Mouse (Mus musculus): ENCODE results near the gene Drd2. TPM values are rescaled to one million over a fixed set of nuclear protein-coding genes. Genes with fewer than 3 reads are reported as not detected.

Drd2 gene
- polyA plus RNA-seq, 1 experiment from 2014 or later = 0.77 TPM

DNA sequence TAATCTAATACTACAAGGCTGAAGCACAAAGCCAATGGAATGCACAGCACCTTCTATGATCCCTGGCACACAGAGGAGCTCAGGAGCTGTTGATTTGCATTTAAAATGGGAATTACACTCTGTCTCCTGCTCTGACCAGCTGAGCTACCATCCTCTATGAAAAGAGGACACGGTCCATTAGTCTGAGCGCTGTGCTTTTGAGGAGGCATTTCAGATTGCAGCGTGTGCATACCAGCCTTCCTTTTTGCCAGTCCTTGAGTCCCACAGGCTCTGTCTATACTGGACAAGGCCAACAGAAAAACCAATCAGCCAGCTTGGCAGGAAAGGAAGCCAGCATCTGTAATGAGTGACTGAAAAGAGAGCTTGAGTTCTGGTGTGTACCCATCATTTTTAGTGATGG is 43.6 kb downstream of the Drd2 start:
- Histone ChIP-seq H3K4me1 (replicated peaks; ENCODE audit: control insufficient read depth, insufficient read depth, low read length) (no peaks in the 10 kb centered on the region), H3K4me3 (ENCODE audit: low read depth, low read length) (no peak overlapping the region), H3K27me3 (ENCODE audit: control insufficient read depth, insufficient read depth, low read length) (no peaks in the 10 kb centered on the region), H3K36me3 (ENCODE audit: control insufficient read depth, insufficient read depth, low read length) (no peaks in the 10 kb centered on the region), H3K9ac (ENCODE audit: low read depth, low read length) (no peak overlapping the region), H3K9me3 (ENCODE audit: control insufficient read depth, low read length) (no peaks in the 10 kb centered on the region), H3K4me2 (replicated peaks; ENCODE audit: low read depth, low read length) (no peak overlapping the region), H3K27ac (ENCODE audit: low read depth, low read length) (0 out of 2 replicates have a peak overlapping the region, but pooled peaks have one; percentile 36)
- 0 out of 2 replicates have a peak, but pooled peaks have one; percentile 33 for ATAC-seq (ENCODE audit: low FRiP score)
- peak; percentile 27 for DNase-seq (ENCODE audit: low spot score)
- 36% methylated on average over 3 of the region's 3 CpGs for WGBS

DNA sequence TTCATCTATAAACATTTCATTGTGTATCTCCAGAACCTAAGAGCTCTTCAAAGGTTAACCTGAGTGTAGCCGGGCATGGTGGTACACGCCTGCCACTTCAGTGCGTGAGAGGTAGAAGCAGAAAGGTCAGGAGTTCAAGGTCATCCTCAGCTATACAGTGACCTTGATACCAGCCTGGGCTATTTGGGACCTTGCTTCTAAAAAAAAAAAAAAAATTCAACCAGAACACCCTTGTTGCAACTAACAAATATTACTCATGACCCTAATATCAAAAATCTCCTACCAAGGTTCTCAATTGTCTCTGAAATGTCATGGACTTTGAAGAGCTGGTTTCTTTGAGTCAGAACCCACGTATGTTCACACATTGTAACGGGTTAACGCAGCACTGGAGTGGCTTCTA is 44.4 kb downstream of the Drd2 start:
- DNase-seq (ENCODE audit: low spot score) (no peak), ATAC-seq (ENCODE audit: low FRiP score) (no peak)
- no peak overlapping the region for H3K27ac ChIP-seq (ENCODE audit: low read depth, low read length)
- no peaks in the 10 kb centered on the region for H3K4me1 ChIP-seq (replicated peaks; ENCODE audit: control insufficient read depth, insufficient read depth, low read length)
- no peak overlapping the region for H3K4me2 ChIP-seq (replicated peaks; ENCODE audit: low read depth, low read length)
- no peaks in the 10 kb centered on the region for H3K27me3 ChIP-seq (ENCODE audit: control insufficient read depth, insufficient read depth, low read length)
- no peak overlapping the region for H3K4me3 ChIP-seq (ENCODE audit: low read depth, low read length)
- H3K36me3 ChIP-seq (ENCODE audit: control insufficient read depth, insufficient read depth, low read length) = no peaks in the 10 kb centered on the region
- WGBS = 89% methylated on average over 6 of the region's 6 CpGs
- no peak overlapping the region for H3K9ac ChIP-seq (ENCODE audit: low read depth, low read length)
- no peaks in the 10 kb centered on the region for H3K9me3 ChIP-seq (ENCODE audit: control insufficient read depth, low read length)

DNA sequence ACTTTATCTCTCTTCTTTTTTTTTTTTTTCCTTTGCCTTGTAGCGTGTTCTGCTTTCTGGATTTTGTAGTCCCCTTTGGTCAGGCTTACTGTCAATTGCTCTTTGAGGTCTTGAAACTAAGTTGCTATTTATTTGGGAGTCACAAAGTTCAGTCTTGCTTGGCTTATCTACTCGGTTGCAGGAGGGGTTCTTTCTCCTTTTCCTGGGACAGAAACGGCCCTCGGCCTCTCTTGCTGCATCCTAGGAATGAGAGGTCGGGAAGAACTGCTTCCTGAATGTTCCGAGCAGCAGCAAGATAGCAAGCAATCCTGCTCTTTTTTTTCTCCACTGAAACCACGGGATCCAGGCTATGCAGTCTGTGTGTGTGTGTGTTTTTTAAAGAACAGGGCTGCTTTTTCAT is 44.9 kb downstream of the Drd2 start:
- no peak overlapping the region for H3K9ac ChIP-seq (ENCODE audit: low read depth, low read length)
- ATAC-seq (ENCODE audit: low FRiP score) = no peak
- 59% methylated on average over 7 of the region's 7 CpGs for WGBS

DNA sequence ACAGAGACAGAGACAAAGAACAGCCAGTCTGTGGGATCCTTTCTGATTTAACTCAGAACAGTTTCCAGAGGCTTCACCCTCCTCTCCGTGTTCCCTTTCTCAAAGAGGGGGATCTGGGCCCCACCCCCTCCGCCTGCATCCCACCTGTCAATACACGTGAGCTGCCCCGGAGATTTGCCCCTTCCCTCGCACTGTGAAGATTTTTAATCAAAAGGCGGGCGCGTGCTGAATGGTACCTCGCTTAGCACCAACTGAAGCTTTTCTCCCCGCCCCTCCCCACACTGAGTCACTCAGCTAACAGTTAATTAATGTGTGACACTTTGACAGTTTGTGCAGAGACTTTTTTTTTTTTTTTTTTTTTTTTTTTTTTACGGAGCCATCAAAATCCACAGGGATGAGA is 45.7 kb downstream of the Drd2 start:
- no peak overlapping the region for H3K4me2 ChIP-seq (replicated peaks; ENCODE audit: low read depth, low read length)
- H3K9me3 ChIP-seq (ENCODE audit: control insufficient read depth, low read length) = no peaks in the 10 kb centered on the region
- H3K36me3 ChIP-seq (ENCODE audit: control insufficient read depth, insufficient read depth, low read length) = no peaks in the 10 kb centered on the region
- no peaks in the 10 kb centered on the region for H3K27me3 ChIP-seq (ENCODE audit: control insufficient read depth, insufficient read depth, low read length)
- no peaks in the 10 kb centered on the region for H3K4me1 ChIP-seq (replicated peaks; ENCODE audit: control insufficient read depth, insufficient read depth, low read length)
- DNase-seq (ENCODE audit: low spot score) (peak; percentile 12), ATAC-seq (ENCODE audit: low FRiP score) (no peak)
- H3K9ac ChIP-seq (ENCODE audit: low read depth, low read length) = no peak overlapping the region
- no peak overlapping the region for H3K27ac ChIP-seq (ENCODE audit: low read depth, low read length)
- 36% methylated on average over 11 of the region's 11 CpGs for WGBS
- no peak overlapping the region for H3K4me3 ChIP-seq (ENCODE audit: low read depth, low read length)

More for the DNA sequence above, 44.9 kb downstream of the Drd2 start:
- no peak overlapping the region for H3K4me3 ChIP-seq (ENCODE audit: low read depth, low read length)
- H3K4me1 ChIP-seq (replicated peaks; ENCODE audit: control insufficient read depth, insufficient read depth, low read length) = no peaks in the 10 kb centered on the region
- no peaks in the 10 kb centered on the region for H3K27me3 ChIP-seq (ENCODE audit: control insufficient read depth, insufficient read depth, low read length)
- H3K27ac ChIP-seq (ENCODE audit: low read depth, low read length) = no peak overlapping the region
- no peaks in the 10 kb centered on the region for H3K36me3 ChIP-seq (ENCODE audit: control insufficient read depth, insufficient read depth, low read length)
- no peak for DNase-seq (ENCODE audit: low spot score)
- no peaks in the 10 kb centered on the region for H3K9me3 ChIP-seq (ENCODE audit: control insufficient read depth, low read length)
- H3K4me2 ChIP-seq (replicated peaks; ENCODE audit: low read depth, low read length) = no peak overlapping the region

DNA sequence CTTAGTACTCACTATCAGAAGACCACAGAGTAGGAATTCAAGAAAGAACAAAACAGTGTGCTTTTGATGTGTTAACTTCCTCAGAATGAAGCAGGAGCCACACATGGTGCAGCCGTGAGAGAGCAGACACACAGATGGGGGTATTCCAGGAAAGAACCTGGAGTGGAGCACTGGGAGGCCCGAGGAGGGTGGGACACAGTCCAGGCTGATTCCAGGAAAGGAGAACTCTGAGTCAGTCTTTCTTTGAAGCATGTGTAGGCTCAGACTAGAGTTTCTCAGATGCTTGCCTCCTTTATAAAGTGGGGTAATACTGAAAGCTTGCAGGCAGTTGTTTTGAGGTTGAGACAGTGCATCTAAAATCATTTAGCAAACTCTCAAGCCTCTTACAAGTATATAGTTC is 51.8 kb downstream of the Drd2 start:
- Histone ChIP-seq H3K27me3 (ENCODE audit: control insufficient read depth, insufficient read depth, low read length) (no peaks in the 10 kb centered on the region), H3K27ac (ENCODE audit: low read depth, low read length) (no peak overlapping the region), H3K9me3 (ENCODE audit: control insufficient read depth, low read length) (no peaks in the 10 kb centered on the region), H3K36me3 (ENCODE audit: control insufficient read depth, insufficient read depth, low read length) (no peaks in the 10 kb centered on the region), H3K4me1 (replicated peaks; ENCODE audit: control insufficient read depth, insufficient read depth, low read length) (no peaks in the 10 kb centered on the region), H3K4me2 (replicated peaks; ENCODE audit: low read depth, low read length) (no peak overlapping the region), H3K9ac (ENCODE audit: low read depth, low read length) (no peak overlapping the region), H3K4me3 (ENCODE audit: low read depth, low read length) (no peak overlapping the region)
- ATAC-seq (ENCODE audit: low FRiP score) (no peak), DNase-seq (ENCODE audit: low spot score) (no peak)
- 67% methylated on average over 2 of the region's 2 CpGs for WGBS

DNA sequence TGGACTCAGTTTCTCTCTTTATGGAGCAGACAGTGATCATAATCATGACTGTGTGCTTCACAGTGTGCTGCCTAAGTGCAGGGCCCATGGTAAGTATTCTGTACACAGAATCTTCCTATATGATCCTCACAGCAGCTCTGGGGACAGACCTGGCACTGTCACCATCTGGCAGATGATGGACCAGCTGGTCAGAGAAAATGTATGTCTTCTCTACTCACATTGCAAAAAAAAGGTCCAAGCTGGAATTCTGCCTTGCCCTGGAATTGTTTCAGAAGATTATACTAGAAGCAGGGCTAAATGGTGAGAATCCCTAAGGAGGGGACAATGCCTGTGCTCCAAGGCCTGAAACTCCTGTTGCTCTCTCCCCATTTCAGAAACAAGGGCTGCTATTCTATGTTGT is 55.6 kb downstream of the Drd2 start:
- ATAC-seq (ENCODE audit: low FRiP score) (no peak), DNase-seq (ENCODE audit: low spot score) (no peak)
- no peaks in the 10 kb centered on the region for H3K9me3 ChIP-seq (ENCODE audit: control insufficient read depth, low read length)
- no peak overlapping the region for H3K4me3 ChIP-seq (ENCODE audit: low read depth, low read length)
- no peak overlapping the region for H3K9ac ChIP-seq (ENCODE audit: low read depth, low read length)
- H3K36me3 ChIP-seq (ENCODE audit: control insufficient read depth, insufficient read depth, low read length) = no peaks in the 10 kb centered on the region
- H3K27me3 ChIP-seq (ENCODE audit: control insufficient read depth, insufficient read depth, low read length) = no peaks in the 10 kb centered on the region
- no peaks in the 10 kb centered on the region for H3K4me1 ChIP-seq (replicated peaks; ENCODE audit: control insufficient read depth, insufficient read depth, low read length)
- H3K27ac ChIP-seq (ENCODE audit: low read depth, low read length) = no peak overlapping the region
- no peak overlapping the region for H3K4me2 ChIP-seq (replicated peaks; ENCODE audit: low read depth, low read length)

DNA sequence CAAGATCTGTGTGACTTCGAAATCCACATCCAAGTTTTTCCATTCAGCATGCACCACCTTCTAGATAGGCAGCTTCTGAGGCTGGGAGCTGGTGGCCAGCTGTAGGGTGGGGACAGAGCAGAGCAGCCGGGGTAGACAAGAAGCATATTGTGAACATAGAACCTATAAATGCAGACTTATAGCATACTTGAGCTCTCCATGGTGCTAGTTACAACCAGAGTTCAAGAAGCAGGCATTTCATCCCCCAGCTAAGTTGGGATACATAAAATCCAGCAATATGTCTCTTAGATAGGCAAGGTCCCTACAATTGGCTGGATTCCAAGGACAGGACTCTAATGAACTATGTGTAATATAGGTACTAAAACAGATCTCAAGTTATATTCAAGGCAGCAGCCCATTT is 63.3 kb downstream of the Drd2 start:
- ATAC-seq (ENCODE audit: low FRiP score) (no peak), DNase-seq (ENCODE audit: low spot score) (no peak)
- no peak overlapping the region for H3K4me2 ChIP-seq (replicated peaks; ENCODE audit: low read depth, low read length)
- no peaks in the 10 kb centered on the region for H3K9me3 ChIP-seq (ENCODE audit: control insufficient read depth, low read length)
- no peak overlapping the region for H3K9ac ChIP-seq (ENCODE audit: low read depth, low read length)
- no peaks in the 10 kb centered on the region for H3K27me3 ChIP-seq (ENCODE audit: control insufficient read depth, insufficient read depth, low read length)
- no peaks in the 10 kb centered on the region for H3K4me1 ChIP-seq (replicated peaks; ENCODE audit: control insufficient read depth, insufficient read depth, low read length)
- H3K36me3 ChIP-seq (ENCODE audit: control insufficient read depth, insufficient read depth, low read length) = no peaks in the 10 kb centered on the region
- H3K4me3 ChIP-seq (ENCODE audit: low read depth, low read length) = no peak overlapping the region
- WGBS = 84% methylated on average over 2 of the region's 2 CpGs
- H3K27ac ChIP-seq (ENCODE audit: low read depth, low read length) = no peak overlapping the region

DNA sequence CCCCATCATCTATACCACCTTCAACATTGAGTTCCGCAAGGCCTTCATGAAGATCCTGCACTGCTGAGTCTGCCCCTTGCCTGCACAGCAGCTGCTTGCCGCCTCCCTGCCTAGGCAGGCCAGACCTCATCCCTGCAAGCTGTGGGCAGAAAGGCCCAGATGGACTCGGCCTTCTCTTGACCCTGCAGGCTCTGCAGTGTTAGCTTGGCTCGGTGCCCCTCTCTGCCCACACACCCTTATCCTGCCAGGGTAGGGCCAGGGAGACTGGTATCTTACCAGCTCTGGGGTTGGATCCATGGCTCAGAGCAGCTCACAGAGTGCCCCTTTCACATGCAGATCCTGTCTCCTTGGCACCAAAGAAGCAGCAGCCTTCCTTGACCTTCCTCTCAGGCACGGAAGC is 66.6 kb downstream of the Drd2 start:
- 88% methylated on average over 5 of the region's 5 CpGs for WGBS
- ATAC-seq (ENCODE audit: low FRiP score) = no peak
- Histone ChIP-seq H3K27ac (ENCODE audit: low read depth, low read length) (no peak overlapping the region), H3K9ac (ENCODE audit: low read depth, low read length) (no peak overlapping the region), H3K4me1 (replicated peaks; ENCODE audit: control insufficient read depth, insufficient read depth, low read length) (no peaks in the 10 kb centered on the region), H3K36me3 (ENCODE audit: control insufficient read depth, insufficient read depth, low read length) (no peaks in the 10 kb centered on the region), H3K9me3 (ENCODE audit: control insufficient read depth, low read length) (no peaks in the 10 kb centered on the region), H3K4me2 (replicated peaks; ENCODE audit: low read depth, low read length) (no peak overlapping the region), H3K27me3 (ENCODE audit: control insufficient read depth, insufficient read depth, low read length) (no peaks in the 10 kb centered on the region), H3K4me3 (ENCODE audit: low read depth, low read length) (no peak overlapping the region)
- DNase-seq (ENCODE audit: low spot score) = no peak

DNA sequence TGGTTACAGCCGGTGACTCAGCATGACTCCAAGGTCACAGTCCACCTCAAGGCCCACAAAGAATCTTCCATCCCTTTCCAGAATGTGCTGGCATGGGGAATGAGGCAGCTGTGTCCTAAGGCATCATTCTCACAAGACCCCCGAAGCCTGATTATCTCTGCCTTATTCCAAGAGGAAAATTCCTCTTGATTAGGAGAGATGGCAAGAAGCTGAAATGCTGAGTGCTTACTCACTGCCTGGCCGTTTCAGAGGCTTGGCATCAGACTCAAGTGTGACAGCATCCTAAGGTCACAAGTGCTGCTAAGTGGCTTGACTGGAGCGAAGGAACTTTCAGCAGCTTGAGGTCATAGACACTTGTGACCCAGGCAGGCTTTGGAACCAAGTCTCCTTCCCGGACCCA is 70.2 kb downstream of the Drd2 start:
- H3K4me1 ChIP-seq (replicated peaks; ENCODE audit: control insufficient read depth, insufficient read depth, low read length) = no peaks in the 10 kb centered on the region
- no peak for ATAC-seq (ENCODE audit: low FRiP score)

More for the DNA sequence above, 70.2 kb downstream of the Drd2 start:
- H3K4me3 ChIP-seq (ENCODE audit: low read depth, low read length) = no peak overlapping the region
- 79% methylated on average over 5 of the region's 5 CpGs for WGBS
- no peaks in the 10 kb centered on the region for H3K36me3 ChIP-seq (ENCODE audit: control insufficient read depth, insufficient read depth, low read length)
- no peak overlapping the region for H3K27ac ChIP-seq (ENCODE audit: low read depth, low read length)
- H3K27me3 ChIP-seq (ENCODE audit: control insufficient read depth, insufficient read depth, low read length) = no peaks in the 10 kb centered on the region
- no peak overlapping the region for H3K9ac ChIP-seq (ENCODE audit: low read depth, low read length)
- H3K9me3 ChIP-seq (ENCODE audit: control insufficient read depth, low read length) = no peaks in the 10 kb centered on the region
- no peak for DNase-seq (ENCODE audit: low spot score)
- no peak overlapping the region for H3K4me2 ChIP-seq (replicated peaks; ENCODE audit: low read depth, low read length)
